Mouse (Mus musculus): ENCODE data around the gene Gpm6b.

Gene Gpm6b

GRCm38 (mm10) chrX:166304355-166304754 lies 65.6 kb downstream of the Gpm6b start:
- DNase-seq (ENCODE audit: extremely low spot score) = no peak

DNA sequence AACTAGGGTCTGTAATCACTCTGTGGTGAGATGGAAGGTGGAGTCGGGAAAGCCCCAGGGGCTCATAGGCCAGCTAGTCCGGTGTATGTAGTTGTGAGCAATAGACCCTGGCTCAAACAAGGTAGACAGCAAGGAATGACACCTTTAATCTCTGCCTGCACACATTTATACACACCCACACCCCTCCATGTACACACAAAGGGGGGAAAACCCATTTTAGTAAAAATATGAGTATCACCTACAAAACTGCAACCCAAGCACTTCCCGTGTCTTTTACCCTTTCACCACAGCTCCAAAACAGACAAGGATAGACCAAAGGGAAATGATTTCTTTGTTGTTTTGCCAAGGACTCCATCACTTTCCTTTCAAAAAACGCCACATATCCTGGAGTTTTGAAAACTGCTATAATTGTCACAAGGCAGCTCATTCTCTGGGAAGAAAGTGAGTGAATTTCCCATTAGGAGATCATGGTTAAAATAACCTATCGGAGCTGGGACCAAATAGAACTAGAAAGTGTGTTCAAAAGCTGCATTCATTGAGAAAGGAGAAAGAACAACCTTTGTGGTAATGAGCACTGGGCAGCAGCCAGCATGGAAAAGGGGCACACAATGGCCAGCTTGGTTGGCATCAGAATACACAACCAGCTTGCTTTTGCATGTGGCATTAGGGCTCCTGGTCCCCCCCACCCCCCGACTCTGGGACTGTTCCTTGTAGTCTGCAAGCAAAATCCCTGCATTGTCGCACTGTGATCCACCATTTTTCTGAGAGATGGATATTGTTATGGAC lies 68.9 kb downstream of the Gpm6b start:
- DNase-seq (ENCODE audit: extremely low spot score) = no peak

DNA sequence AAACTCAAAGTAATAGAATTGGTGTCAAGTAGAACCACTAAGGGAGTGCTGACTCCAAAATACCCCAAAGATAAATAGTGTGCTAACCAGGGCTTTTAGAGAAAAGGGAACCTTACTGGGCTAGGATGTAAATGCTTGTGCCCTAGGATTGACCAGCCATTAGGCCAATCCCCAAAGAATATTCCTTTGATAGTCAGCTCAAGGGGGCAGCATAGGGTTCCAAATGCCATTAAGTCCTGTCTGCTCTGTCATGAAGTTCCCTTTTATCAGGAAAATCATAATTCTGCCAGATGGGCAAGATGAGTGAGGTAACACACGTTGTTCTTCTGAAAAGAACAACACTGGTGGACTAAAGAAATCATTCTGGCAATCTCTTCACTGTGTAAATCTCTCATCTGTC lies 70.1 kb downstream of the Gpm6b start:
- DNase-seq (ENCODE audit: extremely low spot score) = no peak

DNA sequence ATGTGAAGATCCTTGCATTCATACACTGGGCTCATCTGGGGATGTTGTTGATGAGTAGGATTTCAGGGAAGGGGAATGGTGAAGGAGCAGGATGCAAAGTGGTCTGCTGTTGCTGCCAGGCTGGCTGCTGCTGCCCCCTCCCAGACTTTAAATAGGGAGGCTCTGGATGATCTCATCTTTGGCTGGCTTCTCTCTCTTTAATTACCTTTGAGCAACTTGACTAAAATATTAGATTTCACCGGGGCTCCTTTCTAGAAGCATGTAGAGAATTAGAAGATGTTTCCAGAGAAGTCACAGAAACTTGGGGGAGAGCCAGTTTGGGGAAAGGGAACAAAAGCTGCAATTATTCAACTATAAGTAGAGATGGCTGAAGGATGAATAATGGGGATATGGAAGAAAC lies 76.5 kb downstream of the Gpm6b start:
- no peak for DNase-seq (ENCODE audit: extremely low spot score)

GRCm38 (mm10) chrX:166316552-166317375 lies 78.1 kb downstream of the Gpm6b start:
- DNase-seq (ENCODE audit: extremely low spot score) = no peak

DNA sequence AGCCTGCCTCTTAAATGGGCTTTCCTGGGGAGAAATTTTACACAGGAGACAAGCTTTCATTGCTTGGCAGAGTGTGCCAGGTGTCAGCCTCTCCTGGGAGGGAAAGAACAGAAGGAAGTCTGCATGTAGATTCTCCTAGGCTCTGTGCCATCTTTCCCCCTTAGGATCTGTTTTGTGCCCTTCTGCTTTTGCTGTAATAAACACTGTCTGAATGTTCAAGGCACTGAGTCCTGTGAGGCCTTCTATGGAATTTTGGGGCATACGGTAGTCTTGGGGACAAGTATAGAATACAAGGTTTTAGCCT lies 78.6 kb downstream of the Gpm6b start:
- DNase-seq (ENCODE audit: extremely low spot score) = no peak

- no peak for DNase-seq (ENCODE audit: extremely low spot score)
Measured at GRCm38 (mm10) chrX:166323226-166323625, 84.5 kb downstream of the Gpm6b start.

GRCm38 (mm10) chrX:166327621-166328020 lies 88.9 kb downstream of the Gpm6b start:
- no peak for DNase-seq (ENCODE audit: extremely low spot score)

GRCm38 (mm10) chrX:166328219-166328901 lies 89.6 kb downstream of the Gpm6b start:
- DNase-seq (ENCODE audit: extremely low spot score) = peak; percentile 10

DNA sequence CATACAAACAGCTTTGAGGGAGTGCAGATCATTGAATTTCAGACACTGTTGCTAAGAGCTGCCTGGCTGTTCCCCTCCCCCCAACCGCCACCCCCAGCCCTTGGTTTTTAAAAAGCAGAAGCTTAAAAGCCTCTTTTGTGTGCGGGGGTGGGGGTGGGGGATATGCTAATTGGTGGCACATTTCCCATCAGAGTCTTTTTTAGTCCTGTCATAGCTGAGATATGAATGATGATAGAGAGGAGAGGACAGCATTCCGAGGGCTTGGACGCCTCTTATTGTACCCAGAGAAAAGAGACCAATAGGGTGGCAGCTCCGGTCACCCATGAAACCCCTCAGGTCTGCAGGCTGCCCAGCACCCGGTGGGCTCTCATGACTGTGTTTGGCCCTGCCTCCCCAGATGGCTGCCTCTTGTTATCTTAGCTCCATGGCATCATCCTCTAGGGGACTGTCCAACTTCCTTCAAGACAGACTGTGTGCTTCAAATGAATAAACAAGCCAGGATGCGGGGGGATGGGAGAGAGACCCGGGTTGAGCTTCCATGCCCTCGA lies 90.3 kb downstream of the Gpm6b start:
- DNase-seq (ENCODE audit: extremely low spot score) = peak; percentile 51

DNA sequence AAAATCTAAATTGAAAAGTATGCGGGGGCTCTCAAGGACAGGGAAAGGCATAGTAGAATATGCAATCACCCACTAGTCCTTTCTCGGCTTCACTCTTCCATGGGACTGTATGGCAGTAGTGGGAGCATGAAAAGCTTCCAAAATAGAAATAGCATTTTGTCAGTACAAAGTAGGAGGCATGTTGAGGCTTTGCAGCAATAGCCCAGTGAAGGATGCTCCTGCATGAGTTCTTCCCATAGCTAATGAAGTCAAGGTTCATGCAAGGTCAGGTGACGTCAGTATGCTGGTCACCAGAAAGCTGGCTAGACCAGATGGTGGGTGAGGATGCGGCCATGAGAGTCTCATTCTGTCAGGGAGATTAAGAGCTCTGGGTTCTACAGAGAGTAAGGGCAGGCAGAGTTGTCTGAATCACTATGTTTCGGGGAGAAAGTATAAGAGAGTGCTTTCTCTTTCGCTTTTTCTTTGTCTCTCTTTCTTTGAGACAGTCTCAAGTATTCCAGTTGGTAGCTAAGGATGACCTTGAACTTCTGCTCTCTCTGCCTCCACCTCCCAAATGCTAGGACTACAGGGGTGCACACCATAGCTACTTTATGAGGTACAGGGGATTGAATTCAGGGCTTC lies 95.9 kb downstream of the Gpm6b start:
- DNase-seq (ENCODE audit: extremely low spot score) = no peak

GRCm38 (mm10) chrX:166338353-166338752 lies 99.6 kb downstream of the Gpm6b start:
- no peak for DNase-seq (ENCODE audit: extremely low spot score)

GRCm38 (mm10) chrX:166338784-166339520 lies 100.2 kb downstream of the Gpm6b start:
- DNase-seq (ENCODE audit: extremely low spot score) = no peak

GRCm38 (mm10) chrX:166339911-166340310 lies 101.2 kb downstream of the Gpm6b start:
- no peak for DNase-seq (ENCODE audit: extremely low spot score)

DNA sequence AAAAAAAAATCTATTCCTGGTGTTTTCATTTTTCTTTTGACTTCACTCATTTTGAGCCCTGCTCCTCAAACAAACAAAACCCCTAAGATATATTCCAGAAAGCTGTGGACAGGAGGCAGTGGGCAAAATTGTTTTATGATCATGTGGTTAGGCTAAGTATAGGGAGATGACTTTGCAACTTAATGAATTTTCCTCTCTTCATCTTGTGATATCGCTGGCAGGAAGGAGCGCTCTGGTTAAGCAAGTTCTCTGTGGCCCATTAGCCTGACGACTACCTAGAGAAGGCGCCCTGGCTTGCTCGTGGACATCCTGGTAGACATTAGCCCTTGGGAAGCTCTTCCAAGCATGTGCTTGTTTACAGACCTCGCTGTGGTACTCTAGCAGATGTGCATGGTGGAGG lies 103.1 kb downstream of the Gpm6b start:
- no peak for DNase-seq (ENCODE audit: extremely low spot score)

DNA sequence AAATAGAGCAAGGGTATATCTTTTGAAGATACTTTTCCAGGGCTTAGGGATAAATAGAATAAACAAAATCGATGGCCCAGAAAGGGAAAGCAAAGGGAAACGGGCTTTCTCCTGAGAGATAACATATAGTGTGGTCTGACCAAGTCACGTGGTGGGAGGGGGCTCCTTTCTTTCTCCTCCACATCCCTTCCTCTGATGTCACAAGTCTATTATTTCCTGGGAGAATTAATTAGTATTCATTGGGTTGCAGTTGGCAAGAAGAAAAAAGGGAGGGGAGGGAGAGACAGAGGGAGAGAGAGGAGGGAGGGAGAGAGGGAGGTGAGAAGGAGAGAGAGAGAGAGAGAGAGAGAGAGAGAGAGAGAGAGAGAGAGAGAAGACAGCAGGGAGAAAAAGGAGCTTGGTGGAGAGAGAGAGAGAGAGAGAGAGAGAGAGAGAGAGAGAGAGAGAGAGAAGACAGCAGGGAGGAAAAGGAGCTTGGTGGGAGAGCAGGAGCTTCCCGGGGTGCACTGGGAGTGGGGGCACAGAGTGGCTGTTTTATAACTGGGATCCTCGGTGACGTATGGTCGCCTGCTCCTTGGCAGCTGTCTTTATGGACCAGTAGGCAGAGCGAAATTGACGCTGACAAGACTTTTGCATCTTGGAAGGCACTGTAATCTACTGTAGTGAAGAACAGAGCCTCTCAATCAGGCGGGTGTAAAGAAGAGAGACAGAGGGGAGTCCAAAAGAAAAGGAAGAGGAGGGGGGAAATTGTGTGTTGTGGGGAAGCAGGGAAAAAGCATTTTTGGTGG lies 105.7 kb downstream of the Gpm6b start:
- DNase-seq (ENCODE audit: extremely low spot score) = peak; percentile 11

GRCm38 (mm10) chrX:166348086-166348485 lies 109.4 kb downstream of the Gpm6b start:
- no peak for DNase-seq (ENCODE audit: extremely low spot score)

DNA sequence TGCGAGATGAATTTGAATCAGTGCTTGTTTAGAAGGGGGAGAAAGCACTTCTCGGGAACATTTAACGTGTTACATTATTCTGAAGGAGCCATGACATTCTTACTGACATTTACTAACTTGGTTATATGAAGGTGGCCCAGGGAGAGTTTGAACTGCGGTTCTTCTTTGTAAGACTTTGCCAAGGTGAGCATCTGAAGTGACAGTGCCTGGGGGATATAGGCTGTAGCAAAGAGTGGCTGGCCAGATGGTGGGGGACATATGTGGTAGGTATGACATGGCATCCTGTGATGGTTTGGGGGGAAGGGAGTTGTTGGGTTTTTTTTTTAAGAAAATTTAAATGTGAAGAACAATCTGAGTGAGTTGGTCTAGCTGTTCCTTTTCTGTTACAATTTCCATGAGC lies 109.9 kb downstream of the Gpm6b start:
- no peak for DNase-seq (ENCODE audit: extremely low spot score)

DNA sequence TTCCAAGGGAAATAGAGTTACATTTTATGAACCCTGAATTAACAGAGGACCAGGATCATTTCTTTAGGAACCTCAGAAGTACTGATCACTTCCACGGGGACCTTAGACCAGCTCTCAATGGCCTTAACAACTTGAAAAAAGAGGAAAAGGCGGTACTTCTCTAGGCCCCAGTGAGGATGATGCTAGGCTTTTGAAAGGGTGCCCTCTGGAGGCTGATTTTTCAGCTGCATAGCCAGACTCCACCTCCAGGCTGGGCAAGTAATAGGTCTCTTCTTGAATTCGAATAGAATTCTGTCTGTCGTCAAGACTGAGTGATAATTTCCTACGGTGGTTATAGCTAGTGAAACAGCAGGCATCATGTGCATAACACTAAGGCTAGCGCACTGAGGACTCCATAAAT lies 113.1 kb downstream of the Gpm6b start:
- DNase-seq (ENCODE audit: extremely low spot score) = peak; percentile 40

- DNase-seq (ENCODE audit: extremely low spot score) = no peak
Measured at GRCm38 (mm10) chrX:166353412-166353811, 114.7 kb downstream of the Gpm6b start.

Measured in embryo, embryonic 9.5 days (tissue).